ENCODE assay signal across 16 mouse cellular contexts in genomic region chr9:70047839-70048238, GRCm38 (mm10). TPM values are rescaled to one million over a fixed set of nuclear protein-coding genes. Genes with fewer than 3 reads are reported as not detected.
DNase-seq lines count a peak whose midpoint lies in the region; ATAC-seq and TF ChIP-seq lines count a peak whose summit lies in the region.
"Had no signal": no experiment of that assay in that cellular context is flagged by ENCODE, and none has a peak within 500 bp of the region (broad histone marks: within the 10 kb centered on the region; RNA-seq: fewer than 3 reads in every experiment).

No protein-coding gene starts in this region.

- TF ChIP-seq CTCF in C2C12 (IDR thresholded peaks at IDR 0.05; ENCODE audit: control insufficient read depth, insufficient read depth, insufficient read length), result no peak
- no peak for TF ChIP-seq CTCF in heart, adult 2 months (IDR thresholded peaks at IDR 0.05)

- no peak overlapping the region for H3K4me3 ChIP-seq in heart, embryonic 10.5 days
- H3K4me3 ChIP-seq in C2C12 (ENCODE audit: insufficient read depth, poor library complexity, severe bottlenecking), result no peak overlapping the region
- H3K4me3 ChIP-seq in embryonic facial prominence, embryonic 11.5 days (ENCODE audit: low read depth, low read length), result no peak overlapping the region
- H3K4me3 ChIP-seq in heart, adult 2 months, result no peak overlapping the region

- intact Hi-C loops in heart, postnatal 25 days (cut with DNase I), result no loop called here
- intact Hi-C loops in heart, adult 2 months (cut with DNase I), result no loop called here

- H3K4me2 ChIP-seq in embryonic facial prominence, embryonic 11.5 days (ENCODE audit: low read depth, low read length), result no peak overlapping the region

- H3K27ac ChIP-seq in heart, embryonic 10.5 days, result 0 out of 2 replicates have a peak overlapping the region, but pooled peaks have one; percentile 47
- no peak overlapping the region for H3K27ac ChIP-seq in embryonic facial prominence, embryonic 11.5 days (replicated peaks; ENCODE audit: low read depth, low read length)
- no peak overlapping the region for H3K27ac ChIP-seq in heart, adult 2 months
- H3K27ac ChIP-seq: macrophage had no signal

- WGBS in heart, embryonic 10.5 days, result 61% methylated on average over 3 of the region's 3 CpGs
- WGBS in embryonic facial prominence, embryonic 11.5 days, result 43% methylated on average over 3 of the region's 3 CpGs
- WGBS in heart, adult 2 months, result 73% methylated on average over 3 of the region's 3 CpGs

- no peak for TF ChIP-seq EP300 in heart, adult 2 months (IDR thresholded peaks at IDR 0.05; ENCODE audit: insufficient read depth, low read depth, low read length)

- no peaks in the 10 kb centered on the region for H3K27me3 ChIP-seq in heart, embryonic 10.5 days (ENCODE audit: insufficient read depth, poor library complexity, severe bottlenecking)
- H3K27me3 ChIP-seq in C2C12 (ENCODE audit: control insufficient read depth, insufficient read depth, insufficient read length), result no peaks in the 10 kb centered on the region
- H3K27me3 ChIP-seq in embryonic facial prominence, embryonic 11.5 days (ENCODE audit: control insufficient read depth, insufficient read depth, low read length), result no peaks in the 10 kb centered on the region
- H3K27me3 ChIP-seq in heart, adult 2 months (ENCODE audit: control insufficient read depth, insufficient read depth, low read length), result no peaks in the 10 kb centered on the region

- H3K79me3 ChIP-seq in C2C12 (ENCODE audit: low read depth), result no peaks in the 10 kb centered on the region

- no peaks in the 10 kb centered on the region for H3K79me2 ChIP-seq in C2C12 (ENCODE audit: control insufficient read depth, insufficient read depth)
- no peaks in the 10 kb centered on the region for H3K79me2 ChIP-seq in heart, adult 2 months (replicated peaks; ENCODE audit: control insufficient read depth, insufficient read depth, low read length)

- H3K4me1 ChIP-seq in heart, embryonic 10.5 days, result peaks cover 37% of the 10 kb centered on the region
- no peaks in the 10 kb centered on the region for H3K4me1 ChIP-seq in embryonic facial prominence, embryonic 11.5 days (ENCODE audit: control insufficient read depth, insufficient read depth, low read length)
- H3K4me1 ChIP-seq in heart, adult 2 months (ENCODE audit: control insufficient read depth, insufficient read depth, low read length), result no peaks in the 10 kb centered on the region

- no peak for DNase-seq in heart, embryonic 10.5 days (ENCODE audit: low spot score)
- no peak for DNase-seq in heart, postnatal 25 days (ENCODE audit: low spot score)
- peak; percentile 43 for DNase-seq in embryonic facial prominence, embryonic 11.5 days (ENCODE audit: low spot score)
- DNase-seq in mesoderm, embryonic 11.5 days (ENCODE audit: low read depth, low spot score), result peak; percentile 79
- DNase-seq in heart, adult 2 months, result no peak
- DNase-seq: cerebellum, adult 9-10 months; heart, postnatal 14 days; right cerebral cortex, postnatal 4 days had no signal

- no peak overlapping the region for H3K9ac ChIP-seq in embryonic facial prominence, embryonic 11.5 days (replicated peaks; ENCODE audit: low read length)
- H3K9ac ChIP-seq in heart, adult 2 months (ENCODE audit: low read depth, low read length), result no peak overlapping the region

- no peaks in the 10 kb centered on the region for H3K9me3 ChIP-seq in heart, embryonic 10.5 days
- no peaks in the 10 kb centered on the region for H3K9me3 ChIP-seq in embryonic facial prominence, embryonic 11.5 days (replicated peaks; ENCODE audit: control insufficient read depth, low read length)

- H3ac ChIP-seq in C2C12 (ENCODE audit: control insufficient read depth, insufficient read length, low read depth), result no peak overlapping the region

- ATAC-seq in embryonic facial prominence, embryonic 11.5 days (replicated peaks; ENCODE audit: insufficient number of reproducible peaks, low FRiP score, low TSS enrichment, low read depth), result no peak
- ATAC-seq in cerebellum, adult (ENCODE audit: insufficient number of reproducible peaks, low FRiP score, low TSS enrichment), result no peak
- ATAC-seq in CD4-positive, CD25-positive, alpha-beta regulatory T cell, adult 4 months, result no peak
- ATAC-seq: inflammation-experienced regulatory T-cells, adult 6 months had no signal

- TF ChIP-seq POLR2A in heart, adult 2 months (IDR thresholded peaks at IDR 0.05; ENCODE audit: insufficient read depth, low read depth, low read length), result no peak

- no peaks in the 10 kb centered on the region for H3K36me3 ChIP-seq in heart, embryonic 10.5 days
- no peaks in the 10 kb centered on the region for H3K36me3 ChIP-seq in C2C12 (ENCODE audit: control insufficient read depth, insufficient read depth)
- no peaks in the 10 kb centered on the region for H3K36me3 ChIP-seq in embryonic facial prominence, embryonic 11.5 days (replicated peaks; ENCODE audit: control insufficient read depth, insufficient read depth, low read depth, low read length)
- no peaks in the 10 kb centered on the region for H3K36me3 ChIP-seq in heart, adult 2 months (ENCODE audit: control insufficient read depth, insufficient read depth, low read length)

TF ChIP-seq in C2C12, 6 proteins besides CTCF, POLR2A, EP300 and RAD21:
- TF ChIP-seq FOSL1 (IDR thresholded peaks at IDR 0.05; ENCODE audit: insufficient read depth, low read length, poor library complexity, severe bottlenecking), result no peak
- TF ChIP-seq MYOG (IDR thresholded peaks at IDR 0.05; ENCODE audit: control insufficient read depth, extremely low read depth, insufficient read length), result no peak
- no peak for TF ChIP-seq USF1 (IDR thresholded peaks at IDR 0.05; ENCODE audit: low read depth)
- TF ChIP-seq CEBPB (IDR thresholded peaks at IDR 0.05; ENCODE audit: low read depth), result no peak
- TF ChIP-seq MAX (IDR thresholded peaks at IDR 0.05), result peak; percentile 53
- TF ChIP-seq MYOD1 (IDR thresholded peaks at IDR 0.05; ENCODE audit: control insufficient read depth, insufficient read length, low read depth), result no peak

RNA-seq across cellular contexts. Expression of gene Gcnt3, which starts 10.0 kb away (rescaled TPM):
- polyA plus RNA-seq in heart, embryonic 10.5 days (2016; fragmentation: Nextera tagmentation; extraction: Ambion mirVana), result not detected in 2 replicates
- total RNA-seq in heart, postnatal 25 days (2021), result under 1 TPM in 1 of 2 experiments, not detected in 1; 0.08 TPM
- 0.11 TPM for polyA plus RNA-seq in C2C12 (2012; fragmentation: generic; extraction: Trizol)
- polyA plus RNA-seq in embryonic facial prominence, embryonic 11.5 days (2014; fragmentation: Nextera tagmentation; extraction: Ambion mirVana), result not detected in 2 replicates
- not detected for polyA plus RNA-seq in CD4-positive, CD25-positive, alpha-beta regulatory T cell, adult 4 months (2017; shearing (Covaris generic))
- total RNA-seq in heart, adult 2 months (2021), result not detected
- not detected in 2 replicates for polyA plus RNA-seq in heart, adult 2 months (2012; rRNA removed)
- total RNA-seq: granulocyte monocyte progenitor cell, adult 5-6 weeks; heart, postnatal 14 days; layer of hippocampus, postnatal 25 days had no signal
- polyA plus RNA-seq: inflammation-experienced regulatory T-cells, adult 6 months; macrophage; midbrain, postnatal 0 days had no signal

RNA-seq across cellular contexts. Expression of gene Gtf2a2, which starts 35.5 kb away (rescaled TPM):
- 170 and 182 TPM in 2 replicates for polyA plus RNA-seq in heart, embryonic 10.5 days (2016; fragmentation: Nextera tagmentation; extraction: Ambion mirVana)
- 10 to 100 TPM; 51.3 to 58.7 TPM for total RNA-seq in heart, postnatal 25 days (2021)
- polyA plus RNA-seq in C2C12 (2012; fragmentation: generic; extraction: Trizol), result 86.5 TPM
- 226 and 246 TPM in 2 replicates for polyA plus RNA-seq in embryonic facial prominence, embryonic 11.5 days (2014; fragmentation: Nextera tagmentation; extraction: Ambion mirVana)
- 100 to 1,000 TPM; 135 to 193 TPM for polyA plus RNA-seq in CD4-positive, CD25-positive, alpha-beta regulatory T cell, adult 4 months (2017; shearing (Covaris generic))
- total RNA-seq in heart, adult 2 months (2021), result 10 to 100 TPM; 53.7 to 54.7 TPM
- 23.3 and 37.5 TPM in 2 replicates for polyA plus RNA-seq in heart, adult 2 months (2012; rRNA removed)

RNA-seq across cellular contexts. Expression of gene Bnip2, which starts 58.6 kb away (rescaled TPM):
- polyA plus RNA-seq in heart, embryonic 10.5 days (2016; fragmentation: Nextera tagmentation; extraction: Ambion mirVana), result 128 and 132 TPM in 2 replicates
- total RNA-seq in heart, postnatal 25 days (2021), result 100 to 1,000 TPM in 1 of 2 experiments, 10 to 100 TPM in 1; 97.7 to 108 TPM
- polyA plus RNA-seq in C2C12 (2012; fragmentation: generic; extraction: Trizol), result 104 TPM
- polyA plus RNA-seq in embryonic facial prominence, embryonic 11.5 days (2014; fragmentation: Nextera tagmentation; extraction: Ambion mirVana), result 124 and 138 TPM in 2 replicates
- polyA plus RNA-seq in CD4-positive, CD25-positive, alpha-beta regulatory T cell, adult 4 months (2017; shearing (Covaris generic)), result 10 to 100 TPM; 36.3 to 37.1 TPM
- total RNA-seq in heart, adult 2 months (2021), result 10 to 100 TPM; 96.7 to 97.0 TPM
- polyA plus RNA-seq in heart, adult 2 months (2012; rRNA removed), result 34.1 and 62.8 TPM in 2 replicates

Comparison
In these comparisons a context has a peak if more than half of its experiments do, and no peak if none do; other contexts are left out.
1. DNase-seq: peak in embryonic facial prominence, embryonic 11.5 days (single experiment) and mesoderm, embryonic 11.5 days (single experiment); none in heart, embryonic 10.5 days (single experiment), heart, postnatal 25 days (single experiment) and heart, adult 2 months (0 of 2).